Mouse (Mus musculus) monocyte, adult 2 months (primary cell): Measurements from ENCODE around the gene Nup153.

ENCODE experiments used
- DNase-seq, 2 experiments: peaks; one replicate each; pipeline ENCODE4 v3.0.0; 2022; ENCODE audit warnings: low spot score in 2 of 2, low read depth in 1 of 2

Gene Nup153

GRCm38 (mm10) chr13:46670514-46670913, 57.2 kb downstream of the Nup153 start:
- DNase-seq, result no peak

- no peak for DNase-seq
These were observed 58.0 kb downstream of the Nup153 start for GRCm38 (mm10) chr13:46669620-46670271.

- DNase-seq, result peak; percentile 56 to 84
These were observed 58.6 kb downstream of the Nup153 start, which contains the start of gene Fam8a1 for GRCm38 (mm10) chr13:46669048-46669619. TSS of gene Fam8a1 (plus strand) at chr13:46669522.

- no peak for DNase-seq
These were observed 64.2 kb downstream of the Nup153 start for GRCm38 (mm10) chr13:46663461-46663964.

DNA sequence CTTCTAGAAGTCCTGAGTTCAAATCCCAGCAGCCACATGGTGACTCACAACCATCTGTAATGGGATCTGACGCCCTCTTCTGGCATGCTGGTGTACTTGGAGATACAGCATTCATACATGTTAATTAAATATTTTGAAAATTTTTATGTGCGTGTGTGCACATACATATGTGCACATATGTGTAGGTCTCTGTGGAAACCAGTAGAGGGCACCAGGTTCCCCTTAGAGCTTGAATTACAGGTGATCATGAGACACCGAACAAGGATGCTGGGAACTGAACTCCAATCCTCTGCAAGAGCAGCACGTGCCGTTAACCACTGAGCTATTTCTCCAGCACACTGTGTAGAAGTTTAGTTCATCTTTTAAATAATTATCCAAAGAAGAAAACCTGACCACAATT, 68.5 kb downstream of the Nup153 start:
- DNase-seq, result no peak

DNA sequence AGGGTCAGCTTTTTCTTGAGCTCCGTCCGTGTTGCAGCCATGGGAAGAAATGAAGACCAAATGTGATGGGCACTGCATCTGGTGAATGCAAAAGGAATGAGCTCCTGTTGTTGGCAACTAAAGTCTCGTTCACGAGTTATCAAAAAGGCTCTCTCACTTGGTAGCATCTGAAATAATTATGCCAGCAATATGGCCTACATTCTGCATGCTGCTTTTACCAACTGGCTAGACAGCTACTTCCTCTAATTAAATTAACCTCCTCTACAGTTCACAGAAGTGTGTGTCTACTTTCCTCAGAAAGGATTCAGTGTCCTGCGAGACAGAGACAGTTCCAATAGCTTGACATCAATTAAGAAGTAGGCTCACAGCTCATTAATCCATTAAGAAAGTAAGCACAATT, 73.2 kb downstream of the Nup153 start:
- no peak for DNase-seq

GRCm38 (mm10) chr13:46653671-46654070, 74.1 kb downstream of the Nup153 start:
- DNase-seq, result no peak

DNA sequence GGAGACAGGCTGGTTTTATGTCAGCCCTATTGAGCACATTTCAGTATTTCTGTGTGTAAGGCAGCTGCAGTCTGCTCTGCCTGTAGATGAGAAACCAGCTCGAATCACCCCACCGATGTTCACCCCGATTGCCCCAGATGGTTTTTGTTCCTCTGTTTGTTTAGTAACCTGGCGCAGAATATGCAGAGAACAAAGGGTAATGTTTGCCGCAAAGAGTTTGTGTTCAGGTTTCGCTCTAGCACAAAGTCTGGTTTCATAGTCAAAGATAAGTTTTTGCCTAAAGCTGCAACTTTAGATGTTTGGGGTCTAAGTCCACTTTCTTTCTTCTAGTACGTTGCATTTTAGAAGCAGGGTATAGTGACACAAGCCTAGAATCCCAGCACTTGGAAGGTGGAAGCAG, 75.1 kb downstream of the Nup153 start:
- DNase-seq, result no peak

- DNase-seq, result no peak
These were observed 75.9 kb downstream of the Nup153 start for GRCm38 (mm10) chr13:46651853-46652252.

- no peak for DNase-seq
These were observed 82.3 kb downstream of the Nup153 start for GRCm38 (mm10) chr13:46645476-46645875.

DNA sequence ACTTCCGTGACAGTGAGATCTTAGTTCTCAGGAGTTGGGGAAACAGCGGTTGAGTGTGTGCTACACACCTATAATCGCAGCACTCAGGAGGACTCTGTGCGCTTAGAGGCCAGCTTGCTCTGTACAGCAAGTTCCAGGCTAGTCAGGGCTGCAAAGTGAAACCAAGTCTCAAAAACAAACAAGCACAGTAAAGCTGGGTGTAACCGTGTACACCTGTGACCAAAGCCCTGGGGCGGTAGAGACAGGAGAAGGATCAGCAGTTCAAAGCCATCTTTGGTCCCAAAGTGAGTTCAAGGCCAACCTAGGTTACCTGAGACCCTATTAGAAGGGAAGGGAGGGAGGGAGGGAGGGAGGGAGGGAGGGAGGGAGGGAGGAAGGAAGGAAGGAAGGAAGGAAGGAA, 83.6 kb downstream of the Nup153 start:
- no peak for DNase-seq

DNA sequence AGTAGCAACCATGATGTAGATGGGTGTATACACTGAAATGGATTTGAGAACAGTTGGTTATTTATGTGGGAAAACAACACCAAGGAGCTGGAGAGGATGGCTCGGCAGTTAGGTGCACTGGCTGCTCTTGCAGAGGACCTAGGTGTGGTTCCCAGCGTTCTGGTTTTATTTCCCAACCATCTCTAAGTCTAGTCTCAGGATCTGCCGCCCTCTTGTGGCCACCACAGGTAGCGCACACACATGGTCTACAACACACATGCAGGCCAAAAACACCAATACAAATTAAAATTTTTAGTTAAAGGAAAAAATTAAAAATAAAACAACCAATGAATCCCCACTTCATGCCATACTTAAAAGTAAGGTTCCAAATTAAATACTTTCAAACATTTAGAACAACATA, 85.4 kb downstream of the Nup153 start:
- DNase-seq, result no peak

DNA sequence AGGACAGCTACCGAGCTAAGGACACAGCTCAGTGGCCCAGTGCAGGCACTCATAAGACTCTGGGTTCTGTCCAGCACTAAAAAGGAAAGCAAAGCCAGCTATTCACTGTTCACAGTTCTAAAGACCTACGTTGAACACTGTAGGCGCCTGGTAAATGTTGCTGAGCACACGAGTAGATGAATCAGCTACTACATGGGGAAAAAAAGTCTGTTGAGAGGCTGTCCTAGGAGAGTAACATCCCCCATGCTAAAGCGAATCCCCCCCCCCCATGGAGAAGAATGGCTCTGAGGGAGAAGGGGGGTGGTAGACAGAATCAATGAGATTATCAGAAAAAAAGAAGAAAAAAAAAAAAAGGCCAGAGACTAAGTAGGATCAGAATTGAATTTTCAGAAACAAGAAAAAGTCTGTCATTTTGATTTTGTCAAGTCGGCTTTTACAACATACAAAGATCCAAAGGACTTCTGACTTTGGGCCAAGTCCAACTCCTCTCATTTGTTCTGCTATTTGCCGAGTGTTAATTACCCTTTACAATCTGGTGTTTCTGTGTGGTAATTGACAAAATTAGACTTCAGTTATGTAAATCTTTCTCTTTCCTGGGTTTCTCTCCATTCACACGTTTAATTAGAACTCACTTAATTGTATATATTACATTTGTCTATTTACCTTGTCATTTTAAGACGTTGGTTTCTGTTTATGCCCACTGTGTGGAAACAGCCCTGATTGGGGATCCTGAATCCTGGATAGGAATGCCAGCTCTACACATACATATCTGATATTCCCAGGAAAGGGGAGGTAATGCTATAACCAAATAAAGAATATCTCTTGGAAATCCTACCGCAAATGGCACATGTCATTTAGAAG, 86.9 kb downstream of the Nup153 start:
- DNase-seq, result no peak

- peak; percentile 11 to 13 for DNase-seq
These were observed 93.6 kb downstream of the Nup153 start for GRCm38 (mm10) chr13:46634133-46634488.

GRCm38 (mm10) chr13:46633320-46634132, 94.2 kb downstream of the Nup153 start:
- DNase-seq, result no peak

GRCm38 (mm10) chr13:46632796-46633195, 94.9 kb downstream of the Nup153 start:
- no peak for DNase-seq
